Mouse (Mus musculus): ENCODE measurements at regions not wholly inside any gene's neighbourhood (a gene's known extent, or its start where the extent isn't known, plus 50 kb on each side); places are given as distances from the start of the nearest gene placed in this dataset.

DNA sequence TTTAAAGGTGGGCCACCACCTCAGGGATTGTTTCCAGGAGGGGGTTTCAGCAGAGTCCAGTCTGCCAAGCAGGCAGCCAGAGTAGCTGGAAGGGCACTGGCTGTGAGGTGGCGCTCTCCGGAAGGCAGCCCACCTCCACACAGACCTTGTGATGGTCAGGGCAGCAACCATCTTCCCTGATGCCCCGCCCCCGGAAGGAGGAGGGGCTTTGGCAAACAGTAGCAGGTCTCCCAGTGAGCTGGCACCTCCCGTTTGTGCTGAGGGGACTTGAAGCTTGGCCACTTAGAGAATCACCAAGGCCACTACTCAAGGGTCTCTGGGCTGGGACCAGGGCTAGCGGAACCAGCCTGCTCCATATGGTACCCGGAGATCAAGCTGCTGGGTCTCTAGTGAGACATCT is 67.4 kb upstream of the Nkx1-1 start:
- no peak for TF ChIP-seq CTCF (IDR thresholded peaks at IDR 0.05; ENCODE audit: extremely low read depth, insufficient read depth, low read length)
- no peak for TF ChIP-seq POLR2A (IDR thresholded peaks at IDR 0.05; ENCODE audit: extremely low read depth, insufficient read depth, low read length)
